Mouse (Mus musculus): ENCODE data around the gene Susd3. TPM values are rescaled to one million over a fixed set of nuclear protein-coding genes. Genes with fewer than 3 reads are reported as not detected.

The Susd3 gene
- total and polyA plus RNA-seq, 2 experiments from 2014 or later = 0.63 to 1.2 TPM

GRCm38 (mm10) chr13:49183646-49184045, 64.9 kb downstream of the Susd3 start:
- H3K4me3 ChIP-seq (ENCODE audit: low read depth, low read length) = no peak overlapping the region
- ATAC-seq (ENCODE audit: low FRiP score) (no peak), DNase-seq (ENCODE audit: low spot score) (no peak)
- 61% methylated on average over 5 of the region's 5 CpGs for WGBS
- no peak for TF ChIP-seq CTCF (IDR thresholded peaks at IDR 0.05)
- H3K27me3 ChIP-seq (ENCODE audit: insufficient read depth, low read length) = no peaks in the 10 kb centered on the region
- no peak overlapping the region for H3K4me2 ChIP-seq (ENCODE audit: low read depth, low read length, poor library complexity, severe bottlenecking)
- H3K9ac ChIP-seq (replicated peaks; ENCODE audit: low read length, poor library complexity, severe bottlenecking) = no peak overlapping the region
- H3K4me1 ChIP-seq (ENCODE audit: insufficient read depth, low read length) = no peaks in the 10 kb centered on the region
- H3K9me3 ChIP-seq (ENCODE audit: low read length) = no peaks in the 10 kb centered on the region
- no peak overlapping the region for H3K27ac ChIP-seq (ENCODE audit: low read depth, low read length)
- H3K36me3 ChIP-seq (ENCODE audit: insufficient read depth, low read length) = no peaks in the 10 kb centered on the region

GRCm38 (mm10) chr13:49183161-49183560, 65.3 kb downstream of the Susd3 start:
- Histone ChIP-seq H3K27me3 (ENCODE audit: insufficient read depth, low read length) (no peaks in the 10 kb centered on the region), H3K4me3 (ENCODE audit: low read depth, low read length) (no peak overlapping the region), H3K9ac (replicated peaks; ENCODE audit: low read length, poor library complexity, severe bottlenecking) (no peak overlapping the region), H3K9me3 (ENCODE audit: low read length) (no peaks in the 10 kb centered on the region), H3K27ac (ENCODE audit: low read depth, low read length) (no peak overlapping the region), H3K36me3 (ENCODE audit: insufficient read depth, low read length) (no peaks in the 10 kb centered on the region), H3K4me2 (ENCODE audit: low read depth, low read length, poor library complexity, severe bottlenecking) (no peak overlapping the region), H3K4me1 (ENCODE audit: insufficient read depth, low read length) (no peaks in the 10 kb centered on the region)
- no peak for TF ChIP-seq CTCF (IDR thresholded peaks at IDR 0.05)
- no peak for DNase-seq (ENCODE audit: low spot score)
- ATAC-seq (ENCODE audit: low FRiP score) = no peak
- WGBS = 51% methylated on average over 5 of the region's 5 CpGs

- ATAC-seq (ENCODE audit: low FRiP score) (no peak), DNase-seq (ENCODE audit: low spot score) (peak; percentile 21)
- no peak overlapping the region for H3K4me3 ChIP-seq (ENCODE audit: low read depth, low read length)
- no peak overlapping the region for H3K9ac ChIP-seq (replicated peaks; ENCODE audit: low read length, poor library complexity, severe bottlenecking)
- no peaks in the 10 kb centered on the region for H3K36me3 ChIP-seq (ENCODE audit: insufficient read depth, low read length)
- no peak overlapping the region for H3K27ac ChIP-seq (ENCODE audit: low read depth, low read length)
- no peaks in the 10 kb centered on the region for H3K4me1 ChIP-seq (ENCODE audit: insufficient read depth, low read length)
- 93% methylated on average over 3 of the region's 3 CpGs for WGBS
- H3K4me2 ChIP-seq (ENCODE audit: low read depth, low read length, poor library complexity, severe bottlenecking) = no peak overlapping the region
- no peak for TF ChIP-seq CTCF (IDR thresholded peaks at IDR 0.05)
- H3K9me3 ChIP-seq (ENCODE audit: low read length) = no peaks in the 10 kb centered on the region
- no peaks in the 10 kb centered on the region for H3K27me3 ChIP-seq (ENCODE audit: insufficient read depth, low read length)
Observed at GRCm38 (mm10) chr13:49181411-49181984, 67.0 kb downstream of the Susd3 start.

GRCm38 (mm10) chr13:49180691-49181090, 67.8 kb downstream of the Susd3 start:
- H3K4me3 ChIP-seq (ENCODE audit: low read depth, low read length) = no peak overlapping the region
- H3K36me3 ChIP-seq (ENCODE audit: insufficient read depth, low read length) = no peaks in the 10 kb centered on the region
- 64% methylated on average over 1 of the region's 1 CpGs for WGBS

More at GRCm38 (mm10) chr13:49180691-49181090, 67.8 kb downstream of the Susd3 start:
- no peak overlapping the region for H3K9ac ChIP-seq (replicated peaks; ENCODE audit: low read length, poor library complexity, severe bottlenecking)
- no peak for DNase-seq (ENCODE audit: low spot score)
- H3K27me3 ChIP-seq (ENCODE audit: insufficient read depth, low read length) = no peaks in the 10 kb centered on the region
- no peaks in the 10 kb centered on the region for H3K9me3 ChIP-seq (ENCODE audit: low read length)
- no peak for ATAC-seq (ENCODE audit: low FRiP score)
- no peaks in the 10 kb centered on the region for H3K4me1 ChIP-seq (ENCODE audit: insufficient read depth, low read length)
- no peak overlapping the region for H3K27ac ChIP-seq (ENCODE audit: low read depth, low read length)
- TF ChIP-seq CTCF (IDR thresholded peaks at IDR 0.05) = no peak
- no peak overlapping the region for H3K4me2 ChIP-seq (ENCODE audit: low read depth, low read length, poor library complexity, severe bottlenecking)

Other genes starting within 250 kb of the Susd3 start
- gene Wnk2, start 100.7 kb downstream of the Susd3 start, total RNA-seq (2014; rRNA removed) = 62.9 and 63.4 TPM in 2 replicates
- gene Wnk2, start 100.7 kb downstream of the Susd3 start, polyA plus RNA-seq (2015; fragmentation: Nextera tagmentation; extraction: Ambion mirVana) = 15.2 and 17.7 TPM in 2 replicates
- 19.4 and 29.7 TPM in 2 replicates for gene Ninj1, start 61.2 kb downstream of the Susd3 start, total RNA-seq (2014; rRNA removed)
- 34.8 and 36.5 TPM in 2 replicates for gene Ninj1, start 61.2 kb downstream of the Susd3 start, polyA plus RNA-seq (2015; fragmentation: Nextera tagmentation; extraction: Ambion mirVana)
- gene Card19, start 32.7 kb downstream of the Susd3 start, total RNA-seq (2014; rRNA removed) = 25.8 and 32.7 TPM in 2 replicates
- 39.8 and 44.5 TPM in 2 replicates for gene Card19, start 32.7 kb downstream of the Susd3 start, polyA plus RNA-seq (2015; fragmentation: Nextera tagmentation; extraction: Ambion mirVana)
- gene Fgd3, start 71.6 kb upstream of the Susd3 start, total RNA-seq (2014; rRNA removed) = 9.3 and 12.0 TPM in 2 replicates
- 2.1 and 2.4 TPM in 2 replicates for gene Fgd3, start 71.6 kb upstream of the Susd3 start, polyA plus RNA-seq (2015; fragmentation: Nextera tagmentation; extraction: Ambion mirVana)
- 49.3 and 50.4 TPM in 2 replicates for gene Bicd2, start 92.9 kb upstream of the Susd3 start, total RNA-seq (2014; rRNA removed)
- 24.0 and 24.1 TPM in 2 replicates for gene Bicd2, start 92.9 kb upstream of the Susd3 start, polyA plus RNA-seq (2015; fragmentation: Nextera tagmentation; extraction: Ambion mirVana)
- 11.9 TPM in 2 replicates for gene Ippk, start 172.5 kb upstream of the Susd3 start, total RNA-seq (2014; rRNA removed)
- 10.4 and 10.9 TPM in 2 replicates for gene Ippk, start 172.5 kb upstream of the Susd3 start, polyA plus RNA-seq (2015; fragmentation: Nextera tagmentation; extraction: Ambion mirVana)
- gene Tes3-ps, start 244.6 kb upstream of the Susd3 start, total RNA-seq (2014; rRNA removed) = 0.14 and 0.38 TPM in 2 replicates
- gene Tes3-ps, start 244.6 kb upstream of the Susd3 start, polyA plus RNA-seq (2015; fragmentation: Nextera tagmentation; extraction: Ambion mirVana) = 0.34 and 0.70 TPM in 2 replicates